Mouse (Mus musculus): ENCODE measurements around the gene Gm10392. TPM values are rescaled to one million over a fixed set of nuclear protein-coding genes. Genes with fewer than 3 reads are reported as not detected.

Gm10392 gene
- polyA plus RNA-seq, 1 experiment from 2014 or later: not detected

GRCm38 (mm10) chr11:77511336-77511735 is 7.7 kb downstream of the Gm10392 start:
- DNase-seq (ENCODE audit: low spot score) (no peak), ATAC-seq (ENCODE audit: low FRiP score) (no peak)
- H3K4me1 ChIP-seq (replicated peaks; ENCODE audit: control insufficient read depth, insufficient read depth, low read length): peaks cover 21% of the 10 kb centered on the region
- H3K4me3 ChIP-seq (ENCODE audit: low read depth, low read length): no peak overlapping the region
- H3K4me2 ChIP-seq (replicated peaks; ENCODE audit: low read depth, low read length): no peak overlapping the region
- H3K27me3 ChIP-seq (ENCODE audit: control insufficient read depth, insufficient read depth, low read length): peaks cover 13% of the 10 kb centered on the region
- WGBS: 82% methylated on average over 5 of the region's 5 CpGs
- H3K27ac ChIP-seq (ENCODE audit: low read depth, low read length): no peak overlapping the region
- no peaks in the 10 kb centered on the region for H3K9me3 ChIP-seq (ENCODE audit: control insufficient read depth, low read length)
- no peaks in the 10 kb centered on the region; the same call in 1 of the 2 replicates for H3K36me3 ChIP-seq (ENCODE audit: control insufficient read depth, insufficient read depth, low read length)
- H3K9ac ChIP-seq (ENCODE audit: low read depth, low read length): no peak overlapping the region

- Histone ChIP-seq H3K9me3 (ENCODE audit: control insufficient read depth, low read length) (no peaks in the 10 kb centered on the region), H3K27ac (ENCODE audit: low read depth, low read length) (no peak overlapping the region), H3K27me3 (ENCODE audit: control insufficient read depth, insufficient read depth, low read length) (no peaks in the 10 kb centered on the region), H3K36me3 (ENCODE audit: control insufficient read depth, insufficient read depth, low read length) (peaks cover 14% of the 10 kb centered on the region), H3K4me3 (ENCODE audit: low read depth, low read length) (peak overlapping the region; percentile 11; the same call in 1 of the 2 replicates), H3K9ac (ENCODE audit: low read depth, low read length) (no peak overlapping the region), H3K4me1 (replicated peaks; ENCODE audit: control insufficient read depth, insufficient read depth, low read length) (peaks cover 4% of the 10 kb centered on the region; the same call in 1 of the 2 replicates), H3K4me2 (replicated peaks; ENCODE audit: low read depth, low read length) (peak overlapping the region; percentile 40)
- ATAC-seq (ENCODE audit: low FRiP score) (peak; percentile 39; the same call in 1 of the 2 replicates), DNase-seq (ENCODE audit: low spot score) (peak; percentile 92)
- WGBS: 17% methylated on average over 49 of the region's 49 CpGs
Observed at GRCm38 (mm10) chr11:77508068-77509021, 10.7 kb downstream of the Gm10392 start.

- peaks cover 16% of the 10 kb centered on the region for H3K36me3 ChIP-seq (ENCODE audit: control insufficient read depth, insufficient read depth, low read length)
- H3K4me2 ChIP-seq (replicated peaks; ENCODE audit: low read depth, low read length): no peak overlapping the region
- H3K9ac ChIP-seq (ENCODE audit: low read depth, low read length): no peak overlapping the region
- H3K4me3 ChIP-seq (ENCODE audit: low read depth, low read length): no peak overlapping the region
- peaks cover 3% of the 10 kb centered on the region; the same call in 1 of the 2 replicates for H3K4me1 ChIP-seq (replicated peaks; ENCODE audit: control insufficient read depth, insufficient read depth, low read length)
- H3K27ac ChIP-seq (ENCODE audit: low read depth, low read length): no peak overlapping the region
- no peak for ATAC-seq (ENCODE audit: low FRiP score)
- WGBS: 73% methylated on average over 4 of the region's 4 CpGs
- no peaks in the 10 kb centered on the region for H3K9me3 ChIP-seq (ENCODE audit: control insufficient read depth, low read length)
- H3K27me3 ChIP-seq (ENCODE audit: control insufficient read depth, insufficient read depth, low read length): no peaks in the 10 kb centered on the region
- DNase-seq (ENCODE audit: low spot score): no peak
Observed at GRCm38 (mm10) chr11:77507426-77507825, 11.6 kb downstream of the Gm10392 start.

- Histone ChIP-seq H3K9ac (ENCODE audit: low read depth, low read length) (no peak overlapping the region), H3K27ac (ENCODE audit: low read depth, low read length) (no peak overlapping the region), H3K4me1 (replicated peaks; ENCODE audit: control insufficient read depth, insufficient read depth, low read length) (no peaks in the 10 kb centered on the region; the same call in 1 of the 2 replicates), H3K4me2 (replicated peaks; ENCODE audit: low read depth, low read length) (no peak overlapping the region), H3K9me3 (ENCODE audit: control insufficient read depth, low read length) (no peaks in the 10 kb centered on the region), H3K36me3 (ENCODE audit: control insufficient read depth, insufficient read depth, low read length) (peaks cover 16% of the 10 kb centered on the region), H3K4me3 (ENCODE audit: low read depth, low read length) (no peak overlapping the region), H3K27me3 (ENCODE audit: control insufficient read depth, insufficient read depth, low read length) (no peaks in the 10 kb centered on the region)
- DNase-seq (ENCODE audit: low spot score) (no peak), ATAC-seq (ENCODE audit: low FRiP score) (no peak)
- WGBS: 88% methylated on average over 6 of the region's 6 CpGs
Observed at GRCm38 (mm10) chr11:77506941-77507340, 12.1 kb downstream of the Gm10392 start.

GRCm38 (mm10) chr11:77506273-77506672 is 12.7 kb downstream of the Gm10392 start:
- Histone ChIP-seq H3K9me3 (ENCODE audit: control insufficient read depth, low read length) (no peaks in the 10 kb centered on the region), H3K4me2 (replicated peaks; ENCODE audit: low read depth, low read length) (no peak overlapping the region), H3K4me1 (replicated peaks; ENCODE audit: control insufficient read depth, insufficient read depth, low read length) (no peaks in the 10 kb centered on the region; the same call in 1 of the 2 replicates), H3K36me3 (ENCODE audit: control insufficient read depth, insufficient read depth, low read length) (peaks cover 16% of the 10 kb centered on the region), H3K27ac (ENCODE audit: low read depth, low read length) (no peak overlapping the region), H3K27me3 (ENCODE audit: control insufficient read depth, insufficient read depth, low read length) (no peaks in the 10 kb centered on the region), H3K4me3 (ENCODE audit: low read depth, low read length) (no peak overlapping the region), H3K9ac (ENCODE audit: low read depth, low read length) (no peak overlapping the region)
- WGBS: 80% methylated on average over 14 of the region's 14 CpGs
- no peak for ATAC-seq (ENCODE audit: low FRiP score)
- DNase-seq (ENCODE audit: low spot score): no peak

GRCm38 (mm10) chr11:77505291-77505980 is 13.6 kb downstream of the Gm10392 start:
- Histone ChIP-seq H3K4me3 (ENCODE audit: low read depth, low read length) (no peak overlapping the region), H3K27me3 (ENCODE audit: control insufficient read depth, insufficient read depth, low read length) (no peaks in the 10 kb centered on the region), H3K27ac (ENCODE audit: low read depth, low read length) (no peak overlapping the region), H3K36me3 (ENCODE audit: control insufficient read depth, insufficient read depth, low read length) (peaks cover 16% of the 10 kb centered on the region), H3K4me1 (replicated peaks; ENCODE audit: control insufficient read depth, insufficient read depth, low read length) (no peaks in the 10 kb centered on the region; the same call in 1 of the 2 replicates), H3K4me2 (replicated peaks; ENCODE audit: low read depth, low read length) (no peak overlapping the region), H3K9ac (ENCODE audit: low read depth, low read length) (no peak overlapping the region), H3K9me3 (ENCODE audit: control insufficient read depth, low read length) (no peaks in the 10 kb centered on the region)
- 94% methylated on average over 22 of the region's 22 CpGs for WGBS
- ATAC-seq (ENCODE audit: low FRiP score) (no peak), DNase-seq (ENCODE audit: low spot score) (no peak)

GRCm38 (mm10) chr11:77504377-77504776 is 14.6 kb downstream of the Gm10392 start:
- Histone ChIP-seq H3K27ac (ENCODE audit: low read depth, low read length) (no peak overlapping the region), H3K4me1 (replicated peaks; ENCODE audit: control insufficient read depth, insufficient read depth, low read length) (no peaks in the 10 kb centered on the region; the same call in 1 of the 2 replicates), H3K27me3 (ENCODE audit: control insufficient read depth, insufficient read depth, low read length) (no peaks in the 10 kb centered on the region), H3K4me3 (ENCODE audit: low read depth, low read length) (no peak overlapping the region), H3K9ac (ENCODE audit: low read depth, low read length) (no peak overlapping the region), H3K9me3 (ENCODE audit: control insufficient read depth, low read length) (no peaks in the 10 kb centered on the region), H3K36me3 (ENCODE audit: control insufficient read depth, insufficient read depth, low read length) (peaks cover 16% of the 10 kb centered on the region), H3K4me2 (replicated peaks; ENCODE audit: low read depth, low read length) (no peak overlapping the region)
- DNase-seq (ENCODE audit: low spot score): no peak
- 97% methylated on average over 19 of the region's 19 CpGs for WGBS
- no peak for ATAC-seq (ENCODE audit: low FRiP score)

- H3K4me1 ChIP-seq (replicated peaks; ENCODE audit: control insufficient read depth, insufficient read depth, low read length): no peaks in the 10 kb centered on the region; the same call in 1 of the 2 replicates
Observed at GRCm38 (mm10) chr11:77503511-77503910, 15.5 kb downstream of the Gm10392 start.

More at GRCm38 (mm10) chr11:77503511-77503910, 15.5 kb downstream of the Gm10392 start:
- DNase-seq (ENCODE audit: low spot score) (no peak), ATAC-seq (ENCODE audit: low FRiP score) (no peak)
- Histone ChIP-seq H3K9me3 (ENCODE audit: control insufficient read depth, low read length) (no peaks in the 10 kb centered on the region), H3K27ac (ENCODE audit: low read depth, low read length) (no peak overlapping the region), H3K36me3 (ENCODE audit: control insufficient read depth, insufficient read depth, low read length) (peaks cover 16% of the 10 kb centered on the region), H3K27me3 (ENCODE audit: control insufficient read depth, insufficient read depth, low read length) (no peaks in the 10 kb centered on the region), H3K4me3 (ENCODE audit: low read depth, low read length) (no peak overlapping the region), H3K9ac (ENCODE audit: low read depth, low read length) (no peak overlapping the region), H3K4me2 (replicated peaks; ENCODE audit: low read depth, low read length) (no peak overlapping the region)
- WGBS: 81% methylated on average over 3 of the region's 3 CpGs
